Mouse (Mus musculus) forebrain, embryonic 14.5 days (tissue): ENCODE measurements around the gene Chchd1. TPM values are rescaled to one million over a fixed set of nuclear protein-coding genes. Genes with fewer than 3 reads are reported as not detected.

Experiments
- ATAC-seq: fragments of 200-750 bp; cut with Nextera tagmentation; 2 replicates; pipeline ENCODE4 v1.8.0; 2017; ENCODE audit warnings: mild to moderate bottlenecking, moderate library complexity
- DNase-seq: peaks from one replicate; pipeline ENCODE4 v3.0.0-alpha.2; 2015; ENCODE audit warnings: low spot score
- H3K27ac ChIP-seq: fragments of 300-500 bp; sonication (generic); 2 replicates; pipeline ENCODE4 v1.5.1; 2014; ENCODE audit warnings: low read depth, mild to moderate bottlenecking, control low read depth, low read length, moderate library complexity
- H3K27me3 ChIP-seq: fragments of 300-500 bp; sonication (generic); replicated peaks from 2 replicates; pipeline ENCODE4 v1.6.1; 2014; ENCODE audit warnings: low read length, control low read depth, mixed read lengths; ENCODE audit not compliant: control insufficient read depth, insufficient read depth
- H3K36me3 ChIP-seq: fragments of 300-500 bp; sonication (generic); 2 replicates; pipeline ENCODE4 v1.6.1; 2014; ENCODE audit warnings: low read length, control low read depth; ENCODE audit not compliant: control insufficient read depth, insufficient read depth
- H3K4me1 ChIP-seq: fragments of 300-500 bp; sonication (generic); 2 replicates; pipeline ENCODE4 v1.6.1; 2014; ENCODE audit warnings: antibody characterized with exemption, low read length, control low read depth; ENCODE audit not compliant: control insufficient read depth, insufficient read depth
- H3K4me2 ChIP-seq: fragments of 300-500 bp; sonication (generic); 2 replicates; pipeline ENCODE4 v1.6.1; 2014; ENCODE audit warnings: mild to moderate bottlenecking, control low read depth, low read length
- H3K4me3 ChIP-seq: fragments of 300-500 bp; sonication (generic); 2 replicates; pipeline ENCODE4 v1.5.1; 2014; ENCODE audit warnings: low read depth, low read length, control low read depth
- H3K9ac ChIP-seq: fragments of 300-500 bp; sonication (generic); 2 replicates; pipeline ENCODE4 v1.6.1; 2014; ENCODE audit warnings: mild to moderate bottlenecking, low read length, control low read depth, moderate library complexity
- H3K9me3 ChIP-seq: fragments of 300-500 bp; sonication (generic); replicated peaks from 2 replicates; pipeline ENCODE4 v1.6.1; 2016; ENCODE audit warnings: low read length, control low read depth, mixed read lengths; ENCODE audit not compliant: control insufficient read depth
- WGBS: fragments of 180-500 bp; shearing (Covaris S2); extraction: QIAGEN DNeasy Blood & Tissue Kit; methylation state at CpG from one replicate; pipeline ENCODE4 v1.1.7; 2014; 5-methylcytosine and 5-hydroxymethylcytosine counted together
- polyA plus RNA-seq: library from polyadenylated mRNA; unstranded; fragments of >200 nt; fragmentation: Nextera tagmentation; extraction: Ambion mirVana; gene quantifications from 2 replicates; pipeline ENCODE4 v1.2.1, GENCODE M21; 2014

Chchd1 gene
- polyA plus RNA-seq, 1 experiment from 2014 or later, result 259 TPM

DNA sequence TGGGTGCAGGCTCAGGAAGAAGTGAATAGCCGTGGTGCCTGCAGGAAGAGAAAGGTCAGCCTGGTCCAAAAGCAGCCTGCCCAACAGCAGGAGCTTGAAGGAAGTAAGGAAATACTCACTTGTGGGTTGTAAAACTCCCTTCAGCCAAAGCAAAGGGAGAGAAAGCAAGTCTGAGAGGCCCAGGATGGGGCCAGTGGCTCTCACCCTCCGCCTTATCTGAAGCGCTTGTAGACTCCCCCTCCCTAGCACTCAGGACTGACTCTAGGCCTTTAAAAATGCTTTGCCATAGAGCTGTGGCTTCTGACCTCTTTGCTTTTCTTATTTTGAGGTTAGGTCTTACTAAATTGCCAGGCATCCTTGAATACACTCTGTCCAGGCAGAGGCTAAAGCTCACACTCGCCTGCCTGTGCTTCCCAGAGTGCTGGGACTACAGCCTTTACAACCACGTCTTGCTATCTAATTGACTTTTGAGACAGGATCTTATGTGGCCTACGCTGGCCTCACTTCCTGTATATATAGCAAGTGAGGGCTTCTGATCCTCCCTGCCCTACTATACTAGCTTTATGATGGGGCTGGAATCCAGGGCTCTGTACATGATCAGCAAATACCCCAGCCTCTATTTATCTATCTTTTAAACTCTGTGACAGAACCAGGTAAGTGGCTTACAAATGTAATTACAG lies 23.0 kb downstream of the Chchd1 start:
- no peak for DNase-seq
- no peaks in the 10 kb centered on the region for H3K27me3 ChIP-seq
- H3K9me3 ChIP-seq, result no peaks in the 10 kb centered on the region
- no peak for ATAC-seq
- no peak overlapping the region for H3K4me3 ChIP-seq
- peaks cover 98% of the 10 kb centered on the region for H3K36me3 ChIP-seq
- 89% methylated on average over 6 of the region's 6 CpGs for WGBS
- H3K27ac ChIP-seq, result no peak overlapping the region
- H3K9ac ChIP-seq, result no peak overlapping the region
- H3K4me2 ChIP-seq, result no peak overlapping the region
- H3K4me1 ChIP-seq, result no peaks in the 10 kb centered on the region

DNA sequence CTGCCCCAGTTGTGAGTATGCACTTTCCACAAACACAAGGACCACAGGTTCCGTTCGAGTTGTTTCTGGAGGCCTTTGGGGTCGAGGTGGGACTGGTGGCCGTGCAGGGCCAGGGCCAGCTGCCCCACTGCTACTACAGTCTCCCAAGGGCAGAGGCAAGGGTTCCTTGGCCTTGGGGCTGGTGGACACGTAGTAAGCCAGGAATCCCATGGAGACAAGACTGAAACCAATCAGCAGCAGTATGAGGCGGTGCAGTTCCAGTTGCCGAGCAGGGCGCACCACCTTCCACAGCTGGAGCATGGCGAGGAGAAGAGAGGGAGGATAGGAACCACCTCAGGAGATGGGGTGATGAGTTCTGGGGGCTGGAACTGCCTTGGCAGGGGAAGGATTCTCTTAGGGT lies 27.1 kb downstream of the Chchd1 start:
- H3K27ac ChIP-seq, result no peak overlapping the region
- ATAC-seq, result no peak
- peaks cover 65% of the 10 kb centered on the region for H3K36me3 ChIP-seq
- peaks cover 5% of the 10 kb centered on the region; the same call in 1 of the 2 replicates for H3K4me1 ChIP-seq
- no peak for DNase-seq
- H3K4me3 ChIP-seq, result no peak overlapping the region
- 93% methylated on average over 9 of the region's 9 CpGs for WGBS
- no peaks in the 10 kb centered on the region for H3K9me3 ChIP-seq
- no peak overlapping the region for H3K4me2 ChIP-seq
- H3K27me3 ChIP-seq, result no peaks in the 10 kb centered on the region
- no peak overlapping the region for H3K9ac ChIP-seq

DNA sequence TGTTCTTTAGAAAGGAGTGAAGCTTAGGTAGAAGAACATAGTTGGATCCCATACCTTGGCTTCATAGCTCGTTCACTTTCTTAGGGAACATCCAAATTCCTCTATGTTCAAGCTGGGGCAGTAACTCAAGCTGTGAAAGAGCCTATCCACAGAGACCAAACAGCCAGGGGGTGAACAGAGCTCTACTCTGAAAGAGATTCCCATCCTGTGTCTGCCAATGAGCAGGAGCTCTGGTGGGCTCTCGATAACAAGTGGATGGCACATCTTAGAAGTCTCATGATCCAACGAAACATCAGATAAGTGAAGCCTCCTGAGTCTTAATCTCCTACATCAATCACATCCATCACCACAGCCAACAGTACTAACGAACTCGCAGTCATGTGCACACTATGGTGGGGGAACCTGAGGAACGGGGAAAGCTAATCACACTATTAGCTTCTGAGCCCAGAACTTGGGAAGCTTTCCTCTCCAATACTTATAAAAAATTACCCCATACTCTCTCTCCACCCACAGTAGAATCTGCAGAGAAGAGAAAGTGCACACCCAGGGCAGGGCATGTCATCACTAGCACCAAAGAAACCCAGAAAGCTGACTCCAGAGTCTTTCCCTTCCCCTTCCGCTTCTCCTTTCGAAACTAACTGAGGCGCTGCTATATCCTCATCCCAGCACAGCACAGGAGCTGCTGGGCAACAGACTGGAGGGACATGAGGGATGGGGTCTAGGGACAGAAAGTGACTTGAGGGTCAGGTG lies 28.2 kb downstream of the Chchd1 start:
- peaks cover 59% of the 10 kb centered on the region for H3K36me3 ChIP-seq
- no peak overlapping the region for H3K4me2 ChIP-seq
- ATAC-seq (no peak), DNase-seq (no peak)
- peaks cover 5% of the 10 kb centered on the region; the same call in 1 of the 2 replicates for H3K4me1 ChIP-seq
- H3K27ac ChIP-seq, result no peak overlapping the region
- no peaks in the 10 kb centered on the region for H3K9me3 ChIP-seq
- H3K4me3 ChIP-seq, result no peak overlapping the region
- H3K27me3 ChIP-seq, result no peaks in the 10 kb centered on the region
- 89% methylated on average over 9 of the region's 9 CpGs for WGBS
- no peak overlapping the region for H3K9ac ChIP-seq

DNA sequence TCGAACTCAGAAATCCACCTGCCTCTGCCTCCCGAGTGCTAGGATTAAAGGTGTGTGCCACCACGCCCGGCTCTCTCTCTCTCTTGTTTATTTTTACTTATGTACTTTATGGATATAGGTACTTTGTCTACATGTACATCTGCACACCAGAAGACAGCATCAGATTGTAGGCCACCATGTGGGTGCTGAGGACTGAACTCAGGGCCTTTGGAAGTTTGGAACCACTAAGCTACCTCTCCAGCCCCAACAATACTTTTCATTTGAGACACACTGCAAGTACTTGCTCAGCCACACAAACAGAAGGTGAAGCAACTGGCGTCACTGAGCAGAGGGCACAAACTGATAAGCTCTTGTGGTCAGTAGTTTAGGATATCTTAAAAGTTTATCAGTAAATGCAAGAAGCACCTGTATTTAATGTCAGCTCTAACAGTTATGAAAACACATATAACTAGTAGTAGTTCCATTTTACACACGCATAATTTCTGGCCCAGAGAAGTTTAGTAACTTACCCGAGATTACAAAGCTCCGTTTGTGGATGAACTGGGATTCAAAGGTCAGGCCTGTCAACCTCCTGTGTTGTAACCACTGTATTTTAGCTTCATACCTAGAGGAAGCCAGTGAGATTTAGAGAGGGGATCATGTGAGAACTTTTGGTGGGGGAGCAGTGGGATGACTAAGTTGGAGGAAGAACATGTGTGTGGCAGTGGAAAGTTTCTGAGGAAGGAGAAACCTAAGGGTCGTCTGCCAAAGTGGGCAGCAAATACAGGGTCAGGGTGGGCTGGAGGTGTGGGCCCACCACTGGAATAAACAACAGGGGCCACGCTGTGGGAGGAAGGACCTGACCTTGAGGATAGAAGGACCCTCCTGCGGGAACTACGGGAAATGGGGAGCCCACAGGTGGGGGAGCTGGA lies 30.5 kb downstream of the Chchd1 start:
- no peaks in the 10 kb centered on the region for H3K9me3 ChIP-seq
- H3K27me3 ChIP-seq, result no peaks in the 10 kb centered on the region
- DNase-seq (no peak), ATAC-seq (no peak)
- H3K27ac ChIP-seq, result no peak overlapping the region
- H3K4me1 ChIP-seq, result peaks cover 5% of the 10 kb centered on the region; the same call in 1 of the 2 replicates
- WGBS, result 51% methylated on average over 12 of the region's 12 CpGs
- peak overlapping the region; percentile 84 for H3K9ac ChIP-seq
- peak overlapping the region; percentile 75 for H3K4me3 ChIP-seq
- peak overlapping the region; percentile 85 for H3K4me2 ChIP-seq
- peaks cover 43% of the 10 kb centered on the region for H3K36me3 ChIP-seq

DNA sequence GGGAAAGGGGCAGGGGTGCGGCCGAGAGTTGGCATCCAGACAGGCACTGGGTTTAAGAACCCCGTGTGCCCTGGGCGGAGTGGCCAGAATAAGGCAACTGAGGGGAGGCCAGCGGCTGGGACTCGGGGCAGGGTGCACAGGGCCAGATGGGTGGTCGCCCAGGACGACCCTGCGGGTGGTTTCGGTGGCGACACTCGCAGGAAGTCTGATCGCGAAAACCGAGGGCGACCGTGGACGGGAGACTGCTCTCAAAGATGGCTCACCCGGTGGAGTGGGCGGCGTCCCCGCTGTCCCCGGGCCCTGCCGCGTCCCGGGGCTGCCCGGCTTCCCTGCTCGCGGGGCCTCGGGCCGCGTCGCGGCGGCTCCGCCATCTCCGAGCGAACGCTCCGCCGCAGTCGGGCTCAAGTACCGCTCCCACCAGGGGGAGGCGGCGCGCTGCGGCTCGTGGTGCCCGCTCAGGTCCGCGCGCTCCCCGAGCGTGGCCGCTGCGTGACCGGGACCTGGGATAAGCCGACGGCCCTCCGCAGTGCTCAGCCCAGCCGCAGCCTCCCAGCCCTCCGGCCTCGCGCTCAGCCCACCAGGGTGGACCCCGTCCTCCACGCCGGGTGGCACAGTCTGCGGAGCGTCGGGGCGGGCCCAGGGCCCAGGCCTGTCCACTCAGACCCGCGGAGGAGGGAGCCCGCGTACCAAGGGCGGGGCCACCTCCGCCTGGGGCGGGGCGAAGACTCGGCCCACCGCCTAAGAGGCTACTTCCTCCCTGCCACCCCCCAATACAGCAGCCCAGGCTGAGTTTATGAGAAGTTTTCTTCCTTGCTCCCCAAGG lies 31.4 kb downstream of the Chchd1 start, which contains the start of gene Ndst2:
TSS of gene Ndst2 (minus strand) at position 611 of the 823 bp plus-strand sequence.
- H3K4me3 ChIP-seq, result peak within 1 kb of the TSS; percentile 75
- WGBS, result under 1% methylated on average over 81 of the region's 81 CpGs
- ATAC-seq, result peak; percentile 99
- peak within 1 kb of the TSS; percentile 71 for H3K27ac ChIP-seq
- no peaks in the 10 kb centered on the region for H3K9me3 ChIP-seq
- H3K36me3 ChIP-seq, result peaks cover 43% of the 10 kb centered on the region
- H3K4me2 ChIP-seq, result peak within 1 kb of the TSS; percentile 85
- peak; percentile 92 for DNase-seq
- peaks cover 5% of the 10 kb centered on the region; the same call in 1 of the 2 replicates for H3K4me1 ChIP-seq
- H3K27me3 ChIP-seq, result no peaks in the 10 kb centered on the region
- H3K9ac ChIP-seq, result peak within 1 kb of the TSS; percentile 84

DNA sequence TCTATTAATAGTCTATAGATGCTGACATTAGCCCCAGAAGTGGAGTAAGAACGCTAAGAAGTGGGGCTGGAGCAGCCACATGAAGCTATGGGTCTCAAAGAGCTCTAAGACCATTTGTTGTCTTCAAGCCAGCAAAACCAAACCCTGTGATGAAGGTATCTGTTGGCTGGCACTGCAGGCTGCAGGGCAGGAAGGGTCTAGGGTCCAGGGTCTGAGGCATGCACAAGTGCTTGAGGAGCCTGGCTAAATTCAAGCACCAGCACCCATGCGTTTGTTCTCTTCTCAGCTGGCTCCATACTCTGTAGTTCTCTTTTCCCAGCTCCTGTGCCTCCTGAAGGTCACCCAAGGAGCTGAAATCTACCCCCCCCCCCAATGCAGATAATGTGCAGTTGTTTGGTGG lies 32.2 kb downstream of the Chchd1 start:
- Histone ChIP-seq H3K4me3 (no peak overlapping the region), H3K9me3 (no peaks in the 10 kb centered on the region), H3K27ac (no peak overlapping the region), H3K9ac (no peak overlapping the region), H3K4me1 (peaks cover 5% of the 10 kb centered on the region; the same call in 1 of the 2 replicates), H3K4me2 (no peak overlapping the region), H3K27me3 (no peaks in the 10 kb centered on the region), H3K36me3 (peaks cover 40% of the 10 kb centered on the region)
- WGBS, result 72% methylated on average over 2 of the region's 2 CpGs
- DNase-seq, result no peak
- ATAC-seq, result no peak

DNA sequence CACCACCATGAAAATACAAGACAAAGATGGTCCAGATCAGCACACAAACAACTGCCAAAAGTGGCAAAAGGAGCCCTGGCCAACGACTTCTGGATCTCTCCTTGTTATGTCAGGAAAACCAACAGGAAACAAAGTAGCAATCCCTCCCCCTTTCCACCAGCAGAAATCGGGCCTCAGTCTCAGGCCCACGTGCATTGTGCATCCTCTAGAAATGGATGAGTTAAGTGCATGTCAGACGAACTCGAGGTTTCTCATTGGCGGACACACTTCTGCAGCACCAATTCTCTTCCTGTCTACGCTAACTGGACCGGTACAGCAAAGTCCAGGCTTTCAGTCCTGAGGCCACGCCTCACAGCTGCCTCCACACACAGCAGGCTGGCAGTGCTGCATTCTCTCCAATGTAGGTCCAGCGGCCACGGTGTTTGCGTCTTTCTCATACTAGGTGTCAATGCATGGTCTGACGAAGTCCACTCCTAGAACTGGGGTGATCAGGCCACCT lies 33.1 kb downstream of the Chchd1 start:
- no peak overlapping the region for H3K27ac ChIP-seq
- WGBS, result 92% methylated on average over 13 of the region's 13 CpGs
- no peaks in the 10 kb centered on the region for H3K27me3 ChIP-seq
- no peak overlapping the region for H3K4me2 ChIP-seq
- H3K9me3 ChIP-seq, result no peaks in the 10 kb centered on the region
- ATAC-seq (no peak), DNase-seq (no peak)
- H3K4me1 ChIP-seq, result peaks cover 5% of the 10 kb centered on the region; the same call in 1 of the 2 replicates
- H3K4me3 ChIP-seq, result no peak overlapping the region
- peaks cover 37% of the 10 kb centered on the region for H3K36me3 ChIP-seq
- H3K9ac ChIP-seq, result no peak overlapping the region

DNA sequence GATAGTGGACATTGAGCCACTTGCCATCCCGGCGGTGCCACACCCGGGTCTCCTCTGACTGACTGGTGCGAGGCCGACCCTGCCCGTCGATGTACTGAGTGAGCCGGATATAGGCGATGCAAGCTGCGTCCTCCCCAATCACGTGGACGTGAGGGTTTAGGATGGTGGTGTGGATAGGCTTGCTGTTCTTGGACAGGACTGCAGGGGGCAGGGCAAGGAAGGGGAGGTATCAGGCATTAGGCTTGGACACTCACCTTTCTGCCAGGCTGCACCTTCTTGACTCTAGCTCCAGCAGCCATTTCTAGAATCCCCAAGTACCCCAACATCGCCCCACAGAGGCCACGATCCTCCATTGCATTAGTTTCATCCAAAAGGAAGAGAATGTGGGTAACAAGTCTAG lies 34.5 kb downstream of the Chchd1 start:
- Histone ChIP-seq H3K4me2 (no peak overlapping the region), H3K9me3 (no peaks in the 10 kb centered on the region), H3K4me1 (peaks cover 5% of the 10 kb centered on the region; the same call in 1 of the 2 replicates), H3K9ac (no peak overlapping the region), H3K27ac (no peak overlapping the region), H3K27me3 (no peaks in the 10 kb centered on the region), H3K36me3 (peaks cover 40% of the 10 kb centered on the region), H3K4me3 (no peak overlapping the region)
- DNase-seq (peak; percentile 34), ATAC-seq (no peak)
- WGBS, result 48% methylated on average over 14 of the region's 14 CpGs
